Mouse (Mus musculus) liver, postnatal 0 days (tissue): ENCODE results near the gene Sult3a2.

Experiments used
- CTCF ChIP-seq: sonication (generic); IDR thresholded peaks from 2 replicates; pipeline ENCODE4 v1.5.1; 2016; ENCODE audit warnings: antibody characterized with exemption, low read depth
- EP300 ChIP-seq: IDR thresholded peaks from 2 replicates; pipeline ENCODE4 v1.6.1; 2016; ENCODE audit warnings: antibody characterized with exemption, low read depth, mild to moderate bottlenecking

DNA sequence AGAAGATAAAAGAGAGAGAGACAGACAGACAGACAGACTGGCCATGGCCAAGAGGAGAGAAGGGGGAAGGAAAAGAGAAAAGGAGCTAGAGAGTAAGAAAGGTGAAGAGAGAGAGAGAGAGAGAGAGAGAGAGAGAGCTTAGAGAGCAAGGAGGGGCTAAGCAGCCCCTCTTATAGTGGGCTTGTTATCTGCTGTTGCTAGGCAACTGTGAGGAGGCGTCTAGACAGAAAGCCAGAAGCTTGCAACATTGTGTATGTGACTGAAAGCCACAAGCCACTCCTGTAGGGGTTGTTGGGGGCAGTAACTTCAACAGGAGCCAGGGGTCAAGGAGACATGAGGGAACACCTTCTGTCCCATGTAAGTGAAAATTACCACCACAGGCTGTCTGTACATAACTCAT is 25.3 kb upstream of the Sult3a2 start:
- TF ChIP-seq CTCF (no peak), EP300 (no peak)
